Mouse (Mus musculus): ENCODE data around the gene Ppp1r12b.

The Ppp1r12b gene

GRCm38 (mm10) chr1:134955637-134956176 lies at the start of gene Ppp1r12b:
Ppp1r12b (minus strand) TSS chr1:134955942.
- DNase-seq (ENCODE audit: extremely low read depth, low read depth, low spot score) = peak; percentile 56

GRCm38 (mm10) chr1:135003346-135003745 lies 47.6 kb upstream of the Ppp1r12b start:
- DNase-seq (ENCODE audit: extremely low read depth, low read depth, low spot score) = no peak

- no peak for DNase-seq (ENCODE audit: extremely low read depth, low read depth, low spot score)
Measured at GRCm38 (mm10) chr1:135000527-135000926, 44.8 kb upstream of the Ppp1r12b start.

- DNase-seq (ENCODE audit: extremely low read depth, low read depth, low spot score) = no peak
Measured at GRCm38 (mm10) chr1:134998231-134998630, 42.5 kb upstream of the Ppp1r12b start.

GRCm38 (mm10) chr1:134997568-134997967 lies 41.8 kb upstream of the Ppp1r12b start:
- DNase-seq (ENCODE audit: extremely low read depth, low read depth, low spot score) = no peak

GRCm38 (mm10) chr1:134996471-134996870 lies 40.7 kb upstream of the Ppp1r12b start:
- DNase-seq (ENCODE audit: extremely low read depth, low read depth, low spot score) = no peak

GRCm38 (mm10) chr1:134995954-134996353 lies 40.2 kb upstream of the Ppp1r12b start:
- no peak for DNase-seq (ENCODE audit: extremely low read depth, low read depth, low spot score)

- DNase-seq (ENCODE audit: extremely low read depth, low read depth, low spot score) = no peak
Measured at GRCm38 (mm10) chr1:134995437-134995836, 39.7 kb upstream of the Ppp1r12b start.

GRCm38 (mm10) chr1:134994739-134995138 lies 39.0 kb upstream of the Ppp1r12b start:
- no peak for DNase-seq (ENCODE audit: extremely low read depth, low read depth, low spot score)

- no peak for DNase-seq (ENCODE audit: extremely low read depth, low read depth, low spot score)
Measured at GRCm38 (mm10) chr1:134992046-134992645, 36.4 kb upstream of the Ppp1r12b start.

GRCm38 (mm10) chr1:134989372-134989771 lies 33.6 kb upstream of the Ppp1r12b start:
- no peak for DNase-seq (ENCODE audit: extremely low read depth, low read depth, low spot score)

- DNase-seq (ENCODE audit: extremely low read depth, low read depth, low spot score) = no peak
Measured at GRCm38 (mm10) chr1:134987962-134988341, 32.2 kb upstream of the Ppp1r12b start.

GRCm38 (mm10) chr1:134987173-134987961 lies 31.6 kb upstream of the Ppp1r12b start:
- no peak for DNase-seq (ENCODE audit: extremely low read depth, low read depth, low spot score)

GRCm38 (mm10) chr1:134972920-134973319 lies 17.2 kb upstream of the Ppp1r12b start:
- no peak for DNase-seq (ENCODE audit: extremely low read depth, low read depth, low spot score)

- no peak for DNase-seq (ENCODE audit: extremely low read depth, low read depth, low spot score)
Measured at GRCm38 (mm10) chr1:134965430-134965829, 9.7 kb upstream of the Ppp1r12b start.

- no peak for DNase-seq (ENCODE audit: extremely low read depth, low read depth, low spot score)
Measured at GRCm38 (mm10) chr1:134962821-134963220, 7.1 kb upstream of the Ppp1r12b start.

GRCm38 (mm10) chr1:134962053-134962803 lies 6.5 kb upstream of the Ppp1r12b start, which contains the start of gene Ube2t:
Ube2t (plus strand) TSS chr1:134962565.
- DNase-seq (ENCODE audit: extremely low read depth, low read depth, low spot score) = peak; percentile 31

GRCm38 (mm10) chr1:134960634-134961033 lies 4.9 kb upstream of the Ppp1r12b start:
- no peak for DNase-seq (ENCODE audit: extremely low read depth, low read depth, low spot score)

GRCm38 (mm10) chr1:134955050-134955636 lies 599 bp downstream of the Ppp1r12b start:
- DNase-seq (ENCODE audit: extremely low read depth, low read depth, low spot score) = no peak

- DNase-seq (ENCODE audit: extremely low read depth, low read depth, low spot score) = no peak
Measured at GRCm38 (mm10) chr1:134949946-134950345, 5.8 kb downstream of the Ppp1r12b start.

GRCm38 (mm10) chr1:134947590-134947989 lies 8.2 kb downstream of the Ppp1r12b start:
- no peak for DNase-seq (ENCODE audit: extremely low read depth, low read depth, low spot score)
